Mouse (Mus musculus) liver, embryonic 15.5 days (tissue): Measurements from ENCODE around the gene Ttyh3. TPM values are rescaled to one million over a fixed set of nuclear protein-coding genes. Genes with fewer than 3 reads are reported as not detected.
"Not testable (repeated sequence)": the region's sequence is repeated elsewhere in the genome, so short reads cannot be mapped to it uniquely, and the experiment has no call there.

ENCODE experiments used
- ATAC-seq: fragments of 200-750 bp; cut with Nextera tagmentation; 2 replicates; pipeline ENCODE4 v1.8.0; 2017; ENCODE audit warnings: moderate number of reproducible peaks, mild to moderate bottlenecking, moderate library complexity; ENCODE audit not compliant: insufficient read depth
- H3K27ac ChIP-seq: fragments of 300-500 bp; sonication (generic); replicated peaks from 2 replicates; pipeline ENCODE4 v1.5.1; 2015; ENCODE audit warnings: mild to moderate bottlenecking, inconsistent platforms
- H3K27me3 ChIP-seq: fragments of 300-500 bp; sonication (generic); 2 replicates; pipeline ENCODE4 v1.6.1; 2015; ENCODE audit warnings: mild to moderate bottlenecking, inconsistent platforms
- H3K36me3 ChIP-seq: fragments of 300-500 bp; sonication (generic); replicated peaks from 2 replicates; pipeline ENCODE4 v1.6.1; 2015; ENCODE audit warnings: moderate library complexity, mild to moderate bottlenecking, inconsistent platforms
- H3K4me1 ChIP-seq: fragments of 300-500 bp; sonication (generic); replicated peaks from 2 replicates; pipeline ENCODE4 v1.6.1; 2015; ENCODE audit warnings: inconsistent platforms
- H3K4me2 ChIP-seq: fragments of 300-500 bp; sonication (generic); 2 replicates; pipeline ENCODE4 v1.6.1; 2015; ENCODE audit warnings: moderate library complexity, mild to moderate bottlenecking, inconsistent platforms
- H3K4me3 ChIP-seq: fragments of 300-500 bp; sonication (generic); replicated peaks from 2 replicates; pipeline ENCODE4 v1.5.1; 2015; ENCODE audit warnings: mild to moderate bottlenecking, inconsistent platforms
- H3K9ac ChIP-seq: fragments of 300-500 bp; sonication (generic); 2 replicates; pipeline ENCODE4 v1.6.1; 2015; ENCODE audit warnings: moderate library complexity, mild to moderate bottlenecking, inconsistent platforms
- H3K9me3 ChIP-seq: fragments of 300-500 bp; sonication (generic); replicated peaks from 2 replicates; pipeline ENCODE4 v1.6.1; 2016; ENCODE audit warnings: inconsistent platforms
- WGBS: fragments of 180-500 bp; shearing (Covaris S2); methylation state at CpG from one replicate; pipeline ENCODE4 v1.1.7; 2015; ENCODE audit warnings: mixed read lengths; ENCODE audit not compliant: insufficient replicate concordance; 5-methylcytosine and 5-hydroxymethylcytosine counted together
- polyA plus RNA-seq: library from polyadenylated mRNA; unstranded; fragments of >200 nt; fragmentation: Nextera tagmentation; extraction: Ambion mirVana; gene quantifications from 2 replicates; pipeline ENCODE4 v1.2.1, GENCODE M21; 2015

Ttyh3 gene
- polyA plus RNA-seq, 1 experiment from 2014 or later, result 6.7 TPM

GRCm38 (mm10) chr5:140672603-140673002, 23.8 kb upstream of the Ttyh3 start:
- H3K4me1 ChIP-seq, H3K4me3 ChIP-seq, H3K4me2 ChIP-seq, H3K27me3 ChIP-seq, H3K9ac ChIP-seq, H3K9me3 ChIP-seq, ATAC-seq, H3K27ac ChIP-seq, H3K36me3 ChIP-seq: not testable (repeated sequence)
- 75% methylated on average over 6 of the region's 6 CpGs for WGBS

GRCm38 (mm10) chr5:140672115-140672514, 23.3 kb upstream of the Ttyh3 start:
- Histone ChIP-seq H3K4me2 (no peak overlapping the region), H3K4me3 (no peak overlapping the region), H3K9ac (no peak overlapping the region), H3K36me3 (peaks cover 9% of the 10 kb centered on the region), H3K9me3 (no peaks in the 10 kb centered on the region), H3K4me1 (no peaks in the 10 kb centered on the region), H3K27me3 (no peaks in the 10 kb centered on the region), H3K27ac (no peak overlapping the region)
- 70% methylated on average over 6 of the region's 6 CpGs for WGBS
- no peak for ATAC-seq

- H3K4me2 ChIP-seq, result no peak overlapping the region
- WGBS, result 44% methylated on average over 7 of the region's 7 CpGs
- no peak overlapping the region for H3K4me3 ChIP-seq
- H3K4me1 ChIP-seq, result peaks cover 15% of the 10 kb centered on the region; the same call in 1 of the 2 replicates
- 0 out of 2 replicates have a peak, but pooled peaks cover 5% of the 10 kb centered on the region for H3K27me3 ChIP-seq
- ATAC-seq, result no peak
- no peak overlapping the region for H3K9ac ChIP-seq
- peaks cover 2% of the 10 kb centered on the region for H3K36me3 ChIP-seq
- no peaks in the 10 kb centered on the region for H3K9me3 ChIP-seq
- no peak overlapping the region for H3K27ac ChIP-seq
Observed at GRCm38 (mm10) chr5:140663621-140664180, 14.9 kb upstream of the Ttyh3 start.

GRCm38 (mm10) chr5:140662741-140663592, 14.1 kb upstream of the Ttyh3 start:
- Histone ChIP-seq H3K36me3 (no peaks in the 10 kb centered on the region), H3K27me3 (0 out of 2 replicates have a peak, but pooled peaks cover 5% of the 10 kb centered on the region), H3K4me3 (no peak overlapping the region), H3K4me2 (no peak overlapping the region), H3K9me3 (no peaks in the 10 kb centered on the region), H3K27ac (no peak overlapping the region), H3K9ac (no peak overlapping the region), H3K4me1 (peaks cover 15% of the 10 kb centered on the region; the same call in 1 of the 2 replicates)
- 44% methylated on average over 17 of the region's 17 CpGs for WGBS
- peak; percentile 41; the same call in 1 of the 2 replicates for ATAC-seq

GRCm38 (mm10) chr5:140661875-140662643, 13.2 kb upstream of the Ttyh3 start:
- Histone ChIP-seq H3K4me1 (peaks cover 15% of the 10 kb centered on the region; the same call in 1 of the 2 replicates), H3K9ac (no peak overlapping the region), H3K27ac (no peak overlapping the region), H3K36me3 (no peaks in the 10 kb centered on the region), H3K27me3 (0 out of 2 replicates have a peak, but pooled peaks cover 5% of the 10 kb centered on the region), H3K4me3 (no peak overlapping the region), H3K4me2 (no peak overlapping the region), H3K9me3 (no peaks in the 10 kb centered on the region)
- no peak for ATAC-seq
- WGBS, result 52% methylated on average over 12 of the region's 12 CpGs

GRCm38 (mm10) chr5:140661427-140661826, 12.6 kb upstream of the Ttyh3 start:
- Histone ChIP-seq H3K4me3 (no peak overlapping the region), H3K9ac (no peak overlapping the region), H3K9me3 (no peaks in the 10 kb centered on the region), H3K4me1 (peaks cover 15% of the 10 kb centered on the region; the same call in 1 of the 2 replicates), H3K27ac (no peak overlapping the region), H3K27me3 (0 out of 2 replicates have a peak, but pooled peaks cover 5% of the 10 kb centered on the region), H3K36me3 (no peaks in the 10 kb centered on the region), H3K4me2 (no peak overlapping the region)
- ATAC-seq, result no peak
- WGBS, result 69% methylated on average over 8 of the region's 8 CpGs

- Histone ChIP-seq H3K9ac (no peak overlapping the region), H3K4me3 (no peak overlapping the region), H3K27ac (no peak overlapping the region), H3K4me2 (no peak overlapping the region), H3K27me3 (0 out of 2 replicates have a peak, but pooled peaks cover 5% of the 10 kb centered on the region), H3K9me3 (no peaks in the 10 kb centered on the region), H3K36me3 (no peaks in the 10 kb centered on the region), H3K4me1 (peaks cover 15% of the 10 kb centered on the region; the same call in 1 of the 2 replicates)
- WGBS, result 75% methylated on average over 1 of the region's 1 CpGs
- no peak for ATAC-seq
Observed at GRCm38 (mm10) chr5:140660398-140660797, 11.6 kb upstream of the Ttyh3 start.

GRCm38 (mm10) chr5:140659607-140660272, 10.9 kb upstream of the Ttyh3 start:
- H3K4me2 ChIP-seq, result no peak overlapping the region
- no peak overlapping the region for H3K27ac ChIP-seq
- no peak overlapping the region for H3K4me3 ChIP-seq
- H3K9me3 ChIP-seq, result no peaks in the 10 kb centered on the region
- H3K9ac ChIP-seq, result no peak overlapping the region
- no peak for ATAC-seq
- H3K4me1 ChIP-seq, result peaks cover 15% of the 10 kb centered on the region; the same call in 1 of the 2 replicates
- WGBS, result 49% methylated on average over 16 of the region's 16 CpGs
- no peaks in the 10 kb centered on the region for H3K36me3 ChIP-seq
- H3K27me3 ChIP-seq, result 0 out of 2 replicates have a peak, but pooled peaks cover 5% of the 10 kb centered on the region

GRCm38 (mm10) chr5:140654096-140654845, 5.4 kb upstream of the Ttyh3 start:
- H3K4me1 ChIP-seq, result peaks cover 26% of the 10 kb centered on the region
- no peak overlapping the region for H3K27ac ChIP-seq
- no peak overlapping the region for H3K4me3 ChIP-seq
- no peak overlapping the region for H3K4me2 ChIP-seq
- no peak overlapping the region for H3K9ac ChIP-seq
- ATAC-seq, result no peak
- peaks cover 7% of the 10 kb centered on the region; the same call in 1 of the 2 replicates for H3K27me3 ChIP-seq
- H3K36me3 ChIP-seq, result no peaks in the 10 kb centered on the region
- 74% methylated on average over 15 of the region's 15 CpGs for WGBS
- H3K9me3 ChIP-seq, result no peaks in the 10 kb centered on the region

- H3K9me3 ChIP-seq, result no peaks in the 10 kb centered on the region
- H3K27me3 ChIP-seq, result peaks cover 7% of the 10 kb centered on the region; the same call in 1 of the 2 replicates
- no peaks in the 10 kb centered on the region for H3K36me3 ChIP-seq
- no peak for ATAC-seq
- no peak overlapping the region for H3K4me2 ChIP-seq
- WGBS, result 67% methylated on average over 7 of the region's 7 CpGs
- no peak overlapping the region for H3K4me3 ChIP-seq
- no peak overlapping the region for H3K27ac ChIP-seq
- H3K9ac ChIP-seq, result no peak overlapping the region
- peaks cover 39% of the 10 kb centered on the region for H3K4me1 ChIP-seq
Observed at GRCm38 (mm10) chr5:140652587-140652986, 3.8 kb upstream of the Ttyh3 start.
